Mouse (Mus musculus) cerebellum, adult 9-10 months (tissue): ENCODE data around the gene Zar1l.
"Not testable (repeated sequence)": the region's sequence is repeated elsewhere in the genome, so short reads cannot be mapped to it uniquely, and the experiment has no call there.

Experiments
- DNase-seq: peaks from one replicate; pipeline ENCODE4 v3.0.0; 2022

The Zar1l gene

DNA sequence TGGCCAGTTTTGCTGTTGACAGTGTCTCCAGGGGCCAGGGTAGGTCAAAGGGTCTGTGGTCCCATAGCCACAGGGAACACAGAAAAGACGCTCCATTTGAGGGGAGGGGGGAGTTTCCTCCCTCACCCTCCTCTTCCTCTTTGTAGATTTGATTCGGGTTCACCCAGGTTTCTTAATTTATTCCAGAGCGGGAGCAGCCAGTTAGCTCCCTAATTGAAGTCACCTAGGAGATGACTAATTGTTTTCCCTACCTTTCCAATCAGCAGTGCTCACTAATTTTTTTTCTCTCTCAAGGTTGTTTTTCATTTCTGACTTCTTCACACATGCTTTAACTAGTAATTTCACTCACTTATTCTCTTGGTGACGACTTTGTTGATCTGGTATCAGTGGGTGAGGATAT is at the start of gene Zar1l:
Gene Zar1l (minus strand): TSS at position 101 of the 400 bp plus-strand sequence.
- no peak for DNase-seq

DNA sequence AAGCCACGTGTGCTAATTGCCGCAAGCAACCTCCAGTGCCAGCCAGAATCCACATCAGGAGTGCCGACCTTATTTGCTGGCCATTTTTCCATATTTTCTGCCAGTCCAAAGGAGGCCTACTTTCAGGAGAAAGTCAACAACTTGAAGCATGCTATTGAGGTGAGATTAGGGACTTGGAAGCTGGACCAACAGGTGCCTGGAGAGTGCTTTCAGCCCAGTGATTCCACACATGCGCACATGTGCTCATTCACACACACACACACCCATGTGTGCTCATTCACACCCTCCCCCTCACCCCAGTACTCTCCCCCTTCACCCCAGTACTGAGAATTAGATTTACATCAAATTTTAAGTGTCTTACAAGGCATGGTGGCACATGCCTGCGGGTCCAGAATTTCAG is 49.0 kb upstream of the Zar1l start:
- no peak for DNase-seq

DNA sequence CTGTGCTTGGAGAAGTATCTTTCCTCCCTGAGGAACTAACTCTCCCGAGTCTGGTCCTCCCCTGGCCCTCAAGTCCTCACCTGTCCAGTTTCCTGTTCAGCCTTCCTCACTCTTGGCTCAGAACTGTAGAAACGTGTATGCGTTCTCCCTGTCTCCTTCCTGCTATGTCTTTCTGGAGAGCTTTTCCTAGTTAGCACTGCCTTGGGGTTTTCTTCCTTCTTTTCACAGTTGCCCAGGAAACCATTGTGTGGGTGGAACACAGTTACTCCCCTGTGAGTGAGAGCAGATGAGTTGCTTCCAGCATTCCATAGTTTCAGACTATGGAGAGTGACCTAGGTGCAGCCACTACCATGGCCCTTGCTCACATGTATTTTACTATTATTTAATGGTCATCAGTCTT is 48.3 kb upstream of the Zar1l start:
- DNase-seq, result no peak

DNA sequence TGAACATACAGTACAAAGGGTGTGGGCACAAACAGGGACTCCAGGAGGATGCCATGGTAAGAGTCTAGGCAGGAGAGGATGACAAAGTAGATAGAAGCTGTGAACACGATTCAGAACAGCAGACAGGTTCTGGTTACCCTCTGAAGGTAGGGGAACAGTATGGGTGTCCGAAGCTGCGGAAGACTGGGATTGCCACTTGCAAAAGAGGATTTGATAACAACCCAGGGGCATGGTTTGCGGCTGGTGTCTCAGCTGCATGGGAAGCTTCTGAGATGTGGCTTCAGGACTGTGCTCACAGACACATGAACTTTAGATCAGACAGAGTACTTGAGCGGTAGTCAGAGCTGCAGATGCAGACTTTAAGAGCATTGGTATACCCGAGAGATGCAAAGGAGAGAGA is 46.5 kb upstream of the Zar1l start:
- DNase-seq, result no peak

DNA sequence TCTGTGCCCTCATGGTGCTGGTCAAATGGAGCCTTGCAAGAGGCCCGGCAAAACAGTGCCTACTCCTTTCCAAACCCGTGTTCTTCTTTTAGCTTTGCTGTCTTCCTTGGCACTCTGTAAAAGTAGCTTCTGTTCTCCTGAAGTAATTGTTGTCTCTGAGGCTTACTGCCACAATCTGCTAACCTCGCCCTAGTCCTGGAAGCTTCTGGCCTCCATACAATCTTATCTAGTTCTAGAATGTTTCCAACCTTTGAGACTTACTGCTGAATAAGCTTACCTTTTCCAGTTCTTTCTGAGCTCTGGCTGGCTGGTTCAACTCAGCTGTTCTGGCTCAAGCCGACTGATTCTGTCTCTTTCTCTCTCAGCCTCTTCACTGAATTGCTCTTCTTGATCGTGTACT is 43.8 kb upstream of the Zar1l start:
- DNase-seq, result no peak

DNA sequence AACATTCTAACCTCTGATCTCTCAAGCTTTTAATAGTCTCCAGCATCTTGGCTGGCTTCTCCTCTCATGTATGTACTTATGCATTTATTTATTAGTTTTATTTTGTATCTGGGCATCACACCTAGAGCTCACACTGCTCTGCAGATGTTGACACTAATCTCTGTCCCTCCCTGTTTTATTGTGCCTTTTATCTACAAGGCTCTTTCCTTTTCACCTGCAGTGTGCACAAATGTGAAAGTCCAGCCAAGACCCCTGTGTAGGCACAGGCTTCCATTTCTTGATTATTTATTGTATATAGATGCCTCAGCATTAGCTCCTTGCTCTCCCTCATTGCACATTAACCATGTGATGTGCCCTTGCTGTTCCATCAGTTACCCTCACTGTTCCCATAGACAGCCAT is 43.4 kb upstream of the Zar1l start:
- no peak for DNase-seq

DNA sequence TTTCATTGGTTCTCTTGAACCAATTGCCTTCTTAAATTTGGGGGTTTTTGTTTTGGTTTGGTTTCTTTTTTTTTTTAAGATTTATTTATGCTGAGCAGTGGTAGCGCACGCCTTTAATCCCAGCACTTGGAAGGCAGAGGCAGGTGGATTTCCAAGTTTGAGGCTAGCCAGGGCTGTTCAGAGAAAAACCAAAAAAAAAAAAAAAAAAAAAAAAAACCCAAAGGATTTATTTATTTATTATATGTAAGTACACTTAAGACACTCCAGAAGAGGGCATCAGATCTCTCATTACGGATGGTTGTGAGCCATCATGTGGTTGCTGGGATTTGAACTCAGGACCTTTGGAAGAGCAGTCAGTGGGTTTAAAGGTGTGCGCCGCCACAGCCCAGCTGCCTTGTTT is 42.9 kb upstream of the Zar1l start:
- no peak for DNase-seq

DNA sequence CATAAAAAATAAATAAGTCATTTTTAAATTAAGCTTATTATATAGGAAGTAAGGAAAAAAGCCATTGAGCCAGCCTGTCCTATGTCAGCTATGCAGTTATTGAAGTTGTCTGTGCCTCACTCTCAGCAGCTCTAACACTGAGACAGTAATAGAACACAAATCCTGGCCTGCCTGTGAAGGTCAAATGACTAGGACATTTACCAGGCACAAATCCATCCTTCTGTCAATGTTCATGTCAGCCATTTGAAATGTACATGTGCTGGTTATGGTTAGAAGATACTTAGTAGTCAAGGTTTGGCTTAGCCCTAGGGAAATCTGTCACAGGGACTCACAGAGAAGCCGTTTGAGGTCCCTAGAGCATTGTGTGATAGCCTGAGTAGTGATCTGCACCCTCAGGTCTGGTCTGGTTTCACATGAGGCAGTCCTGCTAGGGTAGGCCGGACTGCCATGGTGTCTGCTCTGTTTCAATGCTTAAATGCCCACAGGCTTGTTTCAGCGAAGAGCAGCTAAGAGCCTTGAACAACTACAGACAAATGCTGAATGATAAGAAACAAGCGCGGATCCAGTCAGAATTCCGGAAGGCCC is 41.6 kb upstream of the Zar1l start:
- DNase-seq, result no peak

DNA sequence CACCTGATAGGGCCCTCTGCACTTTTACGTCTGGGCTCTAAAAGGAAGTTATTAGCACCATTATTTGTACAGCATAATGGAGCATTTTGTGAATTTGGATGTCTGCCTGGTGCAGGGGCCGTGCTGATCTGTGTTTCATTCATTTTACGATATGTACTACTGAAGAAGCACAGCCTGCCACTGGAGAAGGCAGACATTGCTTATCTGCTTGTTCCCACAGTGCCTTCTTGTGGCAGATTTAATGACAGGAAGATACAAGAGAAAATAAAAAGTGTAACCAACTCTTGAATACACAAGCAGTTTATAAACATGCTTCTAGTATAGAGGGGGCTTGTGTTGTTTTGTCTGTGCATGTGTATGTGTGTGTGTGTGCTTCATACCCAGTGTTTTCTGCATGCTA is 33.7 kb upstream of the Zar1l start:
- DNase-seq, result no peak

DNA sequence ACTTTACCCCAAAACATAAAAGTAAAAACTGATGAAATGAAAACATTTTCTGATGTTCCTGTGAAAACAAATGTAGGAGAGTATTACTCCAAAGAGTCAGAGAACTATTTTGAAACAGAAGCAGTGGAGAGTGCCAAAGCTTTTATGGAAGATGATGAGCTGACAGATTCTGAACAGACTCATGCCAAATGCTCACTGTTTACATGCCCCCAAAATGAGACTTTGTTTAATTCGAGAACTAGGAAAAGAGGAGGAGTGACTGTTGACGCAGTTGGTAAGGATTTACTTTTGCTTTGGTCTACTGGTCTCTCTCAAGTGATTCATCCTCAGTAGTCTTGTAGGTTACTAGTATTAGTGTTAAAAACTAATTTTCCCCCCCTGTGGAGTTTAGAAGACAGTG is 25.2 kb upstream of the Zar1l start:
- DNase-seq, result no peak

DNA sequence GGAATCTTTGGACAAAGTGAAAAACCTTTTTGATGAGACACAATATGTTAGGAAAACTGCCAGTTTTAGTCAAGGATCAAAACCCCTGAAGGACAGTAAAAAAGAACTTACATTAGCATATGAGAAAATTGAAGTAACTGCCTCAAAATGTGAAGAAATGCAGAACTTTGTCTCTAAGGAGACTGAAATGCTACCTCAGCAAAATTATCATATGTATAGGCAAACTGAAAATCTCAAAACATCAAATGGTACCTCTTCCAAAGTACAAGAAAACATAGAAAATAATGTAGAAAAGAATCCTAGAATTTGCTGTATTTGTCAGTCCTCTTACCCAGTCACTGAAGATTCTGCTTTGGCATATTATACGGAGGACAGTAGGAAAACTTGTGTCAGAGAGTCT is 23.3 kb upstream of the Zar1l start:
- DNase-seq, result no peak

DNA sequence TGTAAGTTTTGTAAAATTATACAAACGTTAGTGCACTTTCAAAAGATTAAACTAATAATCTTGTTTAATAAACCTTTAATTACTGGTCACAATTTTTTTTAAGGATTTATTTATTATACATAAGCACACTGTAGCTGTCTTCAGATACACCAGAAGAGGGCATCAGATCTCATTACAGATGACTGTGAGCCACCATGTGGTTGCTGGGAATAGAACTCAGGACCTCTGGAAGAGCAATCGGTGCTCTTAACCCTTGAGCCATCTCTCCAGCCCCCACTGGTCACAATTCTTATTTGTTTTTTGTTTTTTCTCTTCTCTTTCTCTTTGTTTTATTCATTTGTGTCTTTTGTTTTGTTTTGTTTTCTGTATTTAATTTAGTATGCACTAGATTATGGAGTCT is 7.3 kb upstream of the Zar1l start:
- DNase-seq, result no peak

DNA sequence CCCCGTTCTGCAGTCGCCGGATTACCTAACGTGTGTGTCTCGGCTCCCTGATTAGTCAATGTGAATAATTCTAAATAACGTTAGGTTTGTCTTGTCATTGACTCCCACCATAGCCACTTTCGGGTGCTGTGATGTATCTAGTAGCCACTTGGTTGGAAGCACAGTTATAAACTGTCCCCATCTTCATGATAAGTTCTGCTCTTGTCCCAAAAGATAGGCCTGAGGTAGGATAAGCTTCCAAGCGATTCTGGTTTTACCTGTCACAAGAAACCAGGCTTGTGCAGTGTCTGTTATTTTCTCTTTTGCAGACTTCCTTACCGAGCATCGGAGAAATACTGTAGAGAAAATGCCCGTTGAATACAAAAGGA is 4.9 kb upstream of the Zar1l start:
- DNase-seq, result no peak

DNA sequence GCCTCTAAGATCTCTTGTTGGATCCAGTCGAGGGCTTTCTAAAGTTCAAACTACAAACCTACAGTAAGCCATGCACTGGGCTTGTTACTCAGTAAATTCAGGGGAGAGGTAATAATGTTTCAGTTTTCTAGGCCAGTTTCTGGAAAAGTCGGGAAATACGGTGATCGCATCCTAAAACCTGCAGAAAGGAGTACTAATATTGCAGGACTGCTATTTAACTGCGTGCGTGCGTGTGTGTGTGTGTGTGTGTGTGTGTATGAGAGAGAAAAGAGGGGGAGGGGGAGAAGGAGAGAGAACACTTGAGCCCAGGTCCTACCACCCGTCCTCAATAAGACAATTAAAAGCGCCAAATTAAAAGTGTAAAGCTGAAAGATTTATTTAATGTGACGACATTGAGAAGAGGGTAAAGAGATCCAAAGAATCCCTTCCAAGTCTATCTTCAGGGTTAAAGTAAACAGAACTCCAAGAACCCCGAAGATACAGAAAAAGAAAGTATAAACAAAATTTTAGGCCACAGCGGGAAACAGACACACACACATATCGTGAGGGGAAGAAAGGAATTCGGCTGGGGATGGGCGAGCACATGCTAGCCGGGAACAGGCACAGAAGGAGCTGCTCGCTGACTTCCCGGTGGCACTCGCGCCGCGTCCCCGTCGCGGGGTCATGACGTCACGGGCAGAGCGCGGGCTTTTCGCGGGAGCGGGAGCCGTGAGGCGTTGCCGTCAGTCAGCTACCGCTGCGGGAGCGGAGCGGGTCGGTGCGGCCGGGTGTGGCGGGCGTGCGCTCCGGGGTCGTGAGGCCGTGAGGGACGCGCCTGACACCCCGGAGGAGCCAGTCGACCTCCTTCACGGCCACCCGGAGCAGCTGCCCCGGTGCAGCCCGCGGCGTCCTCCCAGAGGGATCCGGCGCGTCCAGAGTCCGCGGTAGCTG is 4.2 kb upstream of the Zar1l start, which contains the start of gene Brca2:
Gene Brca2 (plus strand): TSS at position 694 of the 930 bp plus-strand sequence.
- DNase-seq, result peak; percentile 86

DNA sequence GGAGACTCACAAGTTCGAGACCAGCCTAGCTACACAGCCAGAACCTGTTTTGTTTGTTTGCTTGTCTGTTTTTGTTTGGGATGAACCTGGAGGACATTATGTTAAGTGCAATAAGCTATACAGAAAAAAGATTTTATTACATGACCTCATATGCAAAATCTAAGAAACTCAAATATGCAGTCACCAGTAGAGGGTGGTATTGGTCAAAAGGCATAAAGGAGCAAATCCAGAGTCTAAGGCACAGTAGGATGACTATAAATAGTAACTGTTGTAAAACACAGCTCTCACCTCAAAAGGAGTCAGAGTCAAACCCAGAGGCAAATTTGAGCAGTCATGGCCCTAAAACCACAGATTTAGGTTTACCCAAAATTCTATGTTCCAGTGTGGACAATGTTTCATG is 1.6 kb upstream of the Zar1l start:
- no peak for DNase-seq

DNA sequence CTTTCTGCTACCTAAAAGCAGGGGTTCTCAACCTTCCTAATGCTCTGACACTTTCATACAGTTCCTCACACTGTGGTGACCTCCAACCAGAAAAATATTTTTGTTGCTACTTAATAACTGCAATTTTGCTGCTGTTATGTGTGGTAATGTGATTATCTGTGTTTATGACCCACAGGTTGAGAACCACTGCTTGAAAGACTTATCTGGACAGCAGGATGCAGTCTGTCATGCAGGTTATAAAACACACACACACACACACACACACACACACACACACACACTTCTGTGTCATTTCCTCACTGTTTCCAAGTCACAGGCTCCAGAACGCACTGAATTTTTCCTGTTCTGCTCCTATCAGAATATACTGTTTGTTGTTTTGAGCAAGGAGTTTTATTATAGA is 3.9 kb downstream of the Zar1l start:
- DNase-seq, result no peak

DNA sequence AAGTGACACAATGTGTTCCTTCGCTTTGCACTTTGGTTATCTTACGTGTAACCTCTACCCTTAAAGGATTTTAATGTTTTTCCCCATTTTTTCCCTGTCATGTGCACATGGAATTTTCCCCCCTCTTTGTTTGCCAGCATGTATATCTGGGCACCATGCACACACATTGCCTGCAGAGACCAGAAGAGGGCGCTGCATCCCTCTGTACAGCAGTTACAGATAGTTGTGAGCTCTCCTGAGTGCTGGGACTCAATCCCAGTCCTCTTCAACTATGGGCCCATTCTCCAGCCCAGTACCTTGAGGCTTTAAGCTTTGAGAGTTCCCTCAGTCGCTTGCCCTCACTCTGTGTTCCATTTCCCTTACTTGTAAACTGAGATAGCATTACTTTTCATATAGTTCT is 4.7 kb downstream of the Zar1l start:
- DNase-seq, result no peak

DNA sequence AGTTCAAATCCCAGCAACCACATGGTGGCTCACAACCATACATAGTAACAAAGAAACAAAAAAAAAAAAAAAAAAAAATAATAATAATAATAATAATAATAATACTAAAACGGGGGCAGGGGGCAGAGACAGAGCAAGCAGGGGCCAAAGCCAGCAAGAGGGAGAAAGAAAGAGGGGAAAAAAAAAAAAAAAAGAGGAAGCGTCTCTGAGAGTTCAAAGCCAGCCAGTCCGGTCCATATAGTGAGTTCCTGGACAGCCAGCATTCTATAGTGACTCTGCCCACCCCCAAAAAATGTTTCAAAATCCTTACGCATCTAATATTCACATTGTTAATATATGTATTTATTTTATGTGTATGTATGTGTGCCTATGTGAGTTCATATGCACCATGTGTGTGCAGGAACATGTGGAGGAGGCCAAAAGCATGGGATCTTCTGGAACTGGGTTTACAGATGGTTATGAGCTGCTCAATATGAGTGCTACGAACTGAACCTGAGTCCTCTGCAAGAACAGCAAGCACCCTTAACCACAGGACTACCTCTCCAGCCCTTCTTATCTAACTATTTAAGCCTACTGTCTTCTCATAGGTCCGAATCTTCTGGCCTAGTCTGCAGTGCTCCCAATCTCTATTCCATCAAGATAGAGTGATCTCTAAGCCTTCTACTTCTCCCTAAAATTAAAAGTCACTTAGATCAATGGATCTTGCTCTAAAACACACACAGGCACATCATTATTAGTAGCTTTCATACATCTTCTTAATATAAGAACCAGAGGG is 7.3 kb downstream of the Zar1l start:
- DNase-seq, result no peak

DNA sequence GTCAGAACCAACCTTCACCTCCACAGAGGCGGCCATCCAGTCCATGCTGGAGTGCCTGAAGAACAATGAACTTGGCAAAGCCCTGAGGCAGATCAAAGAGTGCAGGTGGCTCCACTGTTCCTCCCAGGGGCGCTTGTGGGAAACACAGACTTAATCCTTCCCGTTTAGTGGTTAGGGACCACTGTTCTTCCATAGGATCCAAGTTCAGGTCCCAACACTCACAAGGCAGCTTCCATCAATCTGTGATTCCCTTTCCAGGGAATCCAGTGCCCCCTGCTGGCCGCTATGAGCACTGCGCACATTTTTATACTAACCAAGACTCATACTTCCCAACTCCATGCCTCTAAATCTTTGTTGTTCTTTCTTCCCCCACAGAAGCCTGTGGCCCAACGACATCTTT is 22.2 kb downstream of the Zar1l start:
- DNase-seq, result peak; percentile 28

DNA sequence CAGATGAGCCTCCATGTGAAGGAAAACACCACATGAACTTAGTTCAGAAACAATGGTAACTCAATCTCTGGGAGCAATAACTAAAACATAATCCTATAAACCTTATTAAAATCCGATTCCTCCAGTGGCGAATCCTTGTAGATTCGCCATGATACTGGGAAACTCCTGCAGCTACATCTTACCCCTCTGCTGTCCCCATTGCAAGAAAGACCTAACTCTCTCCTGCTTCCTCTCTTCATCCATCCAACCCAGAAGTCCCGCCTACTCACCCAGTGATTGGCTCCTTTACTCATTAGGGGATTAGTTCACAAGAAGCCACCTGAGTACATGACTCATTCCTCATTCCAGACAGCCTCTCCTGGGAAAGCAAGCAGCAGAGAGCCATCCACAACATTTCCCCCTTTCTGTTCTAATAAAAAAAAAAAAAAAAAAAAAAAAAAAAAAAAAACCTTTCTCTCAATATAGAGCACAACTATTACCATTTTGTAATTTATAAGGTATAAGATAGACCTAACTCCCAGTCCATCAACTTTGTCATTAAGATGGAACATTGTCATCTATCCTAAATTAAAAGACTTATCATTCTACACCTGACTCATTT is 26.3 kb downstream of the Zar1l start:
- not testable (repeated sequence) for DNase-seq

DNA sequence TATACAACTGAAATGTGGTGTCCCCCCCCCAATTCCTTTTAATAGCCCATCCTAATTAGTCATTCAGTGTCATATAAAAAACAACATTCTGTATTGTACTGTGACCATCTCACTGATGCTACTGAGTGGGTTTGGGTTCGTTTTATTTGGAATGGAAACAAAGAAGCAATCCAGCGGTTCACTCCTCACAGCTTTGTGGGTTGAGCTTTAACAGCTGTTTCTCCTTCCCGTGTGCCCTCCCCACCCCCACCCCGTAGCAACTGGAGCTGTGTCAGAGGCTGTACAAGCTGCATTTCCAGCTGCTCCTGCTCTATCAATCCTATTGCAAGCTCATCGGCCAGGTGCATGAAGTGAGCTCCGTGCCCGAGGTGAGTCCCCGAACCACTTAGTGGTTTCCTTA is 27.1 kb downstream of the Zar1l start:
- no peak for DNase-seq

DNA sequence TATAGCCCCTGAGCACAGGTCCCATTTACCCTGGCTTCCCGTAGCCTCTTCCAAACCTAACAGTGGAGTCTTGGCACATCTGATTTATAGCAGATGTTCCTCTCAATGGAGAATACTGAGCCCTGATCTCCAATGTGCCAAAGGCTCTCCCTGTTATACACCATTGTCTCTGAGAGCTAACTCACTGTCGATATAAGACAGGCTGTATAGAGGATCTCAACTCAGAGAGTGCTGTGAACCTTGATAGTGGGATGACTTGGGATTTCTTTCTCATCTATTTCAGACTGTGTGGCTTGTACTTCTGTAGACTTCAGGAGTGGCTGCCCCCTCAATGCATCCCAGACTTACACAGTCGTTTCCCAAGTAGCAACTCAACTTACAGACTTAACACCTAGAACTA is 27.7 kb downstream of the Zar1l start:
- DNase-seq, result no peak

DNA sequence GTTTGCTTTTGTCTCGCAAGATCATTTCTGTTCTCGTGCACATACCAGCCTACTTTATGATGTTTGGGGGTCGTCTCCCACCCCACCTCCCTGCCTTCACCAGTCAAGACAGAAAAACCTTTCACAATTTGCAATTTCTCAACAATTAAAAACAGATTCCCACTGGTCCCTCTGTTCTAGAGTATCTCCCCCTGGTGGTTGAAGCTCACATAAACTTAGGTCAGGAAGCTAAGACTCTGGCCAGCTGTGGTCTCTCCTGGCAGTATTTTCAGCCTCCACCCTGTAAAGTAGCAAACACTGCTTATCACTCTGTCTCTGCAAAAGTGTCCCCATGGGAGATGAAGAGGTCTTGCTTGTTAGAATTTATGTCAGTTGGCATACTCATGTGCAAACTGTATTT is 32.8 kb downstream of the Zar1l start:
- no peak for DNase-seq

DNA sequence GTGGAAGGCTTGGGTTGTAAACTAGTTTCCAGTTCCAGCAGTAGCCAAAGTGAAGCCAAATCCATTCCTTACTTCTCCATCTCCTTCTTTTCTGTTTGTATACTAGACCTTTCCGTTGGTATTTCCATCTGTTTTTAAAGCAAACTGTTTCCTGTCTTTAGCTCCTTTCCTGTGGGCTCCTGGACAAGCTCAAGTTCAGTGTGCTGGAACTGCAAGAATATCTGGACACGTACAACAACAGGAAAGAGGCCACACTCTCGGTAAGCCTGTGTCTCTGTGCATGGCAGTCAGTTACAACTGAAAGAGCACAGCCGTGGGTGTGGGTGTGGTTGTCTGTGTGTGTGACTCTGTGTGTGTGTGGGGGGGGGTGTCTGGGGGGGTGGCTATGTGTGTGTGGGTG is 39.4 kb downstream of the Zar1l start:
- no peak for DNase-seq
